Mouse (Mus musculus) small intestine, adult 2 months (tissue): ENCODE measurements at regions not wholly inside any gene's neighbourhood (a gene's known extent, or its start where the extent isn't known, plus 50 kb on each side); places are given as distances from the start of the nearest gene placed in this dataset.

ENCODE experiments used
- CTCF ChIP-seq: fragments of 200-500 bp; IDR thresholded peaks from 2 replicates; pipeline ENCODE4 v1.5.1; 2012; ENCODE audit warnings: low read depth, mild to moderate bottlenecking, control low read depth, inconsistent platforms, low read length, moderate library complexity, mixed read lengths; ENCODE audit not compliant: insufficient replicate concordance, insufficient read length; ENCODE audit errors: extremely low read depth
- POLR2A ChIP-seq: fragments of 200-500 bp; IDR thresholded peaks from 2 replicates; pipeline ENCODE4 v1.6.1; 2012; ENCODE audit warnings: low read depth, mild to moderate bottlenecking, control low read depth, inconsistent platforms, low read length, moderate library complexity

GRCm38 (mm10) chr10:17076186-17076585 lies 646.8 kb upstream of the Cited2 start:
- no peak for TF ChIP-seq POLR2A
- no peak for TF ChIP-seq CTCF
